Mouse (Mus musculus): ENCODE measurements around the gene Luc7l3.

Gene Luc7l3

GRCm38 (mm10) chr11:94253691-94254090 lies 68.1 kb downstream of the Luc7l3 start:
- peak; percentile 19 for DNase-seq

DNA sequence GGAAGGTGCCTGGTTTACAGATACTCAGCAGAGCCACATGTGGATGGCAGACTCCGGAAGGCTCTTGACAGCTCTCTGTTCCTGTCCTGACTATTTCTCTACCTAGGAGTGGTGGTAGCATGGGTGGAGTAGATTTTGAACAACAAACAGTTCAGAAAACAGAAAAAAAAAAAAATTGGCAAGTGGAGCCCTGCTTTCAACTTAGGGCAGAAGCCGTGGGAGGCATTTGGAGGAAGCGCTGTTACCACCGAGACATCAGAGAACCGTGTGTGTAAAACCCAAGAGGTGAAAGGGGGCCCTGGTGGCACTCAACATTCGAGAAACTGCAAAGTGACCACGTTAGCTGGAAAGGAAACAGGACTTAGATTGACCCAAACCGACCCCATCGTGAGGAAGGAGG lies 68.6 kb downstream of the Luc7l3 start:
- no peak for DNase-seq

- no peak for DNase-seq
Observed at GRCm38 (mm10) chr11:94246789-94247061, 75.1 kb downstream of the Luc7l3 start.

GRCm38 (mm10) chr11:94245955-94246788 lies 75.6 kb downstream of the Luc7l3 start, which contains the start of gene Wfikkn2:
TSS of gene Wfikkn2 (minus strand) at chr11:94246005.
- peak; percentile 24 for DNase-seq

- no peak for DNase-seq
Observed at GRCm38 (mm10) chr11:94244385-94244784, 77.4 kb downstream of the Luc7l3 start.

DNA sequence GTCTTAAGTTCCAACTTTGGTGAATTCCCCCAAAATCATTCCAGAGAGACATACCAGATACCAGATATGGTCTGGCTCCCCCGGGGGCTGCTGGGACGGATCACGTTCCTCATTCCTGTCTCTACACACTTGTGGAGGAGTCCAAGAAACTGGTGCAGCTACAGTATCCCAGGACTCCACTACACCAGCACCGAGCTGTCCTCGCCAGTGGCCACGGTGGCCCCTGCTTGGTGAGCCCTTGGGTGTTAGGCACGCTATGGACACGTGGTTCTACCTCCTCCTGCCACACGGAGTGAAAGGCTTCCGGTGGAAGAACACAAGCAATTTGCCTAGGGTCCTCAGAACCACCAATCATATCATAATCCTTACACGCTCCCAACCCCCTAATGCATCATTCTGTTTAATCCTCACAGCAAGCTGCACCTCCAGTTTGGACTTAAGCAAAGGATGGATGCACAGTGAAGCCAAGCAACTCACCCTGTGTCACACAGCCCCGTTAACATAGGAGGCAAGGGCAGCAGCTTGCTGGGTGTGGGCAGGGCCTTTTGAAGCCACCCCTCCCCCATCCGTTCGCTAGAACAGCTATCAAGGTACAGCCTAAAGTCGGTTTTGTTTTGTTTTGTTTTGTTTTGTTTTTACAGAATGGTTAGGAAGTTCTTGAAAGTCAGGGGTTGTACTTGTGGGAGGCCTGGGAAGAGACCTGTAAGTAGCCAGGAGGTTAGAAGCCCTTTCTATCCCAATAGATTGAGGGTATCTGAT lies 78.2 kb downstream of the Luc7l3 start:
- DNase-seq = no peak

- peak; percentile 34 for DNase-seq
Observed at GRCm38 (mm10) chr11:94242760-94243421, 78.9 kb downstream of the Luc7l3 start.

DNA sequence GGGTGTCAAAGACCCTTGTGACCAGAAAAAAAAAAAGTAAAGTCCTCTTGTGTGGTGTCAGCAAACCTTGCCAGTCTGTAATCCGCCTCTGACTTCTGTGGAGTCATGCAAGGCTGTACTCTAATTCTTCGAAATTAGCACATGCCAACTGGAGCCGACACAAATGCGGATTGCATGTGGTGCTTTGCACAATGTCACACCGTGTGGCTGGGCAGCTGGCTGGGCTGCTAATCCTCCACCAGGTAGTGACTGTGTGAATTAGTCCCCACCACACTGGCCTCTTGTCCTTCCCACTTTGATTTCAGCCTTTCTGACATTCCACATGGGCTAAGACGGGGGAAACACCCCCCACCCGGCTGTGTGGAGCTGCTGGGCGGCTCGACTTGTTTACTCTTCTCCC lies 82.1 kb downstream of the Luc7l3 start:
- no peak for DNase-seq

GRCm38 (mm10) chr11:94238786-94239185 lies 83.0 kb downstream of the Luc7l3 start:
- no peak for DNase-seq

All from liver (tissue).